Comparison of ENCODE assay signal across 20 mouse cellular contexts in genomic region chr5:49201164-49201756, GRCm38 (mm10).
A peak's percentile ranks its signal among the peaks of the same experiment; 100 is the strongest.
DNase-seq lines count a peak whose midpoint lies in the region; ATAC-seq and TF ChIP-seq lines count a peak whose summit lies in the region.
"Had no signal": no experiment of that assay in that cellular context is flagged by ENCODE, and none has a peak within 500 bp of the region (broad histone marks: within the 10 kb centered on the region; RNA-seq: fewer than 3 reads in every experiment).

No protein-coding gene starts in this region.

- no peaks in the 10 kb centered on the region for H3K9me3 ChIP-seq in forebrain, embryonic 12.5 days
- no peaks in the 10 kb centered on the region for H3K9me3 ChIP-seq in forebrain, postnatal 0 days (ENCODE audit: low read length)
- H3K9me3 ChIP-seq: limb, embryonic 15.5 days had no signal

- H3K4me1 ChIP-seq in forebrain, embryonic 12.5 days, result peaks cover 4% of the 10 kb centered on the region; the same call in 1 of the 2 replicates
- no peaks in the 10 kb centered on the region for H3K4me1 ChIP-seq in forebrain, postnatal 0 days (ENCODE audit: insufficient read depth)
- H3K4me1 ChIP-seq: limb, embryonic 15.5 days had no signal

- no peak overlapping the region for H3K4me2 ChIP-seq in forebrain, embryonic 12.5 days
- no peak overlapping the region for H3K4me2 ChIP-seq in forebrain, postnatal 0 days (ENCODE audit: low read depth)
- H3K4me2 ChIP-seq: limb, embryonic 15.5 days had no signal

- intact Hi-C loops in left cerebral cortex, postnatal 10 days (cut with DNase I), result no loop called here

- H3K27ac ChIP-seq in forebrain, embryonic 12.5 days, result no peak overlapping the region
- H3K27ac ChIP-seq in forebrain, postnatal 0 days (ENCODE audit: low read depth, low read length), result no peak overlapping the region
- H3K27ac ChIP-seq: gastrocnemius, adult 2 months; limb, embryonic 15.5 days had no signal

- H3K36me3 ChIP-seq in forebrain, embryonic 12.5 days (replicated peaks), result no peaks in the 10 kb centered on the region
- H3K36me3 ChIP-seq in forebrain, postnatal 0 days (ENCODE audit: insufficient read depth), result no peaks in the 10 kb centered on the region
- H3K36me3 ChIP-seq: limb, embryonic 15.5 days had no signal

- H3K27me3 ChIP-seq in forebrain, embryonic 12.5 days, result no peaks in the 10 kb centered on the region
- H3K27me3 ChIP-seq in forebrain, postnatal 0 days (ENCODE audit: insufficient read depth, low read length), result no peaks in the 10 kb centered on the region
- H3K27me3 ChIP-seq: limb, embryonic 15.5 days; Patski had no signal

- no peak for TF ChIP-seq CTCF in forebrain, postnatal 0 days (IDR thresholded peaks at IDR 0.05; ENCODE audit: low read depth)

- H3K4me3 ChIP-seq in forebrain, embryonic 12.5 days (replicated peaks), result no peak overlapping the region
- H3K4me3 ChIP-seq in forebrain, postnatal 0 days (ENCODE audit: low read depth, low read length), result no peak overlapping the region
- H3K4me3 ChIP-seq: gastrocnemius, adult 2 months; limb, embryonic 15.5 days had no signal

- ATAC-seq in forebrain, embryonic 12.5 days (ENCODE audit: low FRiP score), result peak; percentile 39; the same call in 1 of the 2 replicates
- no peak for ATAC-seq in forebrain, postnatal 0 days
- ATAC-seq: activated CD4-positive, CD25-positive, alpha-beta regulatory T cell, adult 4 months; Patski had no signal

- WGBS in forebrain, embryonic 12.5 days, result 43% methylated on average over 4 of the region's 4 CpGs
- 45% methylated on average over 4 of the region's 4 CpGs for WGBS in forebrain, postnatal 0 days

- no peak overlapping the region for H3K9ac ChIP-seq in forebrain, embryonic 12.5 days
- H3K9ac ChIP-seq in forebrain, postnatal 0 days, result no peak overlapping the region
- H3K9ac ChIP-seq: limb, embryonic 15.5 days had no signal

- no peak for DNase-seq in forebrain, postnatal 0 days
- DNase-seq in layer of hippocampus, adult 11-12 months (ENCODE audit: low spot score), result peak; percentile 28
- no peak for DNase-seq in layer of hippocampus, postnatal 25 days (ENCODE audit: extremely low spot score in 1 of 2, low spot score in 1 of 2)
- DNase-seq in right cerebral cortex, adult 2 months (ENCODE audit: low spot score in 2 of 2), result peak; percentile 15 to 19
- DNase-seq in right cerebral cortex, postnatal 25 days, result no peak
- DNase-seq in adrenal gland, postnatal 14 days, result no peak
- DNase-seq in left cerebral cortex, postnatal 10 days (ENCODE audit: extremely low spot score in 1 of 2, low spot score in 2 of 2), result no peak
- DNase-seq: adrenal gland, postnatal 25 days; B cell, adult 2 months; cerebellum, adult 9-10 months; embryo, embryonic 11 days; gastrocnemius, adult 2 months; heart, adult 18-20 months; kidney, adult 9 months; kidney, postnatal 36 days; lung, postnatal 14 days had no signal

Comparison
In these comparisons a context has a peak if more than half of its experiments do, and no peak if none do; other contexts are left out.
1. DNase-seq: peak in layer of hippocampus, adult 11-12 months (single experiment) and right cerebral cortex, adult 2 months (2 of 2); none in forebrain, postnatal 0 days (single experiment), layer of hippocampus, postnatal 25 days (0 of 2), right cerebral cortex, postnatal 25 days (single experiment), adrenal gland, postnatal 14 days (single experiment) and left cerebral cortex, postnatal 10 days (0 of 2).